Mouse (Mus musculus): ENCODE measurements around the gene Chac1. TPM values are rescaled to one million over a fixed set of nuclear protein-coding genes. Genes with fewer than 3 reads are reported as not detected.

Gene Chac1
- polyA plus RNA-seq, 1 experiment = 6.2 TPM

- no peak overlapping the region for H3K4me3 ChIP-seq (replicated peaks; ENCODE audit: control insufficient read depth, low read depth, low read length)
- 78% methylated on average over 24 of the region's 24 CpGs for WGBS
- TF ChIP-seq POLR2A (IDR thresholded peaks at IDR 0.05; ENCODE audit: borderline replicate concordance, control insufficient read depth, low read depth, low read length) (no peak), CTCF (IDR thresholded peaks at IDR 0.05; ENCODE audit: control insufficient read depth, insufficient read depth, low read length) (no peak)
- no peak overlapping the region for H3K27ac ChIP-seq (ENCODE audit: control insufficient read depth, insufficient read depth, low read depth, low read length, poor library complexity)
- H3K4me1 ChIP-seq (ENCODE audit: control insufficient read depth, insufficient read depth, low read length) = peaks cover 2% of the 10 kb centered on the region
These were observed 18.8 kb upstream of the Chac1 start for GRCm38 (mm10) chr2:119332177-119332661.

- peaks cover 2% of the 10 kb centered on the region for H3K4me1 ChIP-seq (ENCODE audit: control insufficient read depth, insufficient read depth, low read length)
- no peak overlapping the region for H3K27ac ChIP-seq (ENCODE audit: control insufficient read depth, insufficient read depth, low read depth, low read length, poor library complexity)
- WGBS = 40% methylated on average over 1 of the region's 1 CpGs
- no peak overlapping the region for H3K4me3 ChIP-seq (replicated peaks; ENCODE audit: control insufficient read depth, low read depth, low read length)
- TF ChIP-seq CTCF (IDR thresholded peaks at IDR 0.05; ENCODE audit: control insufficient read depth, insufficient read depth, low read length) = no peak
- TF ChIP-seq POLR2A (IDR thresholded peaks at IDR 0.05; ENCODE audit: borderline replicate concordance, control insufficient read depth, low read depth, low read length) = no peak
These were observed 16.9 kb upstream of the Chac1 start for GRCm38 (mm10) chr2:119334135-119334534.

GRCm38 (mm10) chr2:119334964-119335525, 16.0 kb upstream of the Chac1 start:
- Histone ChIP-seq H3K27ac (ENCODE audit: control insufficient read depth, insufficient read depth, low read depth, low read length, poor library complexity) (no peak overlapping the region), H3K4me1 (ENCODE audit: control insufficient read depth, insufficient read depth, low read length) (peaks cover 2% of the 10 kb centered on the region), H3K4me3 (replicated peaks; ENCODE audit: control insufficient read depth, low read depth, low read length) (no peak overlapping the region)
- TF ChIP-seq POLR2A (IDR thresholded peaks at IDR 0.05; ENCODE audit: borderline replicate concordance, control insufficient read depth, low read depth, low read length) (no peak), CTCF (IDR thresholded peaks at IDR 0.05; ENCODE audit: control insufficient read depth, insufficient read depth, low read length) (no peak)
- WGBS = 88% methylated on average over 7 of the region's 7 CpGs

- peaks cover 2% of the 10 kb centered on the region for H3K4me1 ChIP-seq (ENCODE audit: control insufficient read depth, insufficient read depth, low read length)
- TF ChIP-seq CTCF (IDR thresholded peaks at IDR 0.05; ENCODE audit: control insufficient read depth, insufficient read depth, low read length) (no peak), POLR2A (IDR thresholded peaks at IDR 0.05; ENCODE audit: borderline replicate concordance, control insufficient read depth, low read depth, low read length) (no peak)
- WGBS = 83% methylated on average over 1 of the region's 1 CpGs
- no peak overlapping the region for H3K4me3 ChIP-seq (replicated peaks; ENCODE audit: control insufficient read depth, low read depth, low read length)
- no peak overlapping the region for H3K27ac ChIP-seq (ENCODE audit: control insufficient read depth, insufficient read depth, low read depth, low read length, poor library complexity)
These were observed 15.5 kb upstream of the Chac1 start for GRCm38 (mm10) chr2:119335535-119335934.

GRCm38 (mm10) chr2:119336002-119336401, 15.0 kb upstream of the Chac1 start:
- Histone ChIP-seq H3K4me1 (ENCODE audit: control insufficient read depth, insufficient read depth, low read length) (peaks cover 2% of the 10 kb centered on the region), H3K27ac (ENCODE audit: control insufficient read depth, insufficient read depth, low read depth, low read length, poor library complexity) (peak overlapping the region; percentile 19; the same call in 1 of the 2 replicates), H3K4me3 (replicated peaks; ENCODE audit: control insufficient read depth, low read depth, low read length) (no peak overlapping the region)
- 2% methylated on average over 2 of the region's 2 CpGs for WGBS
- TF ChIP-seq POLR2A (IDR thresholded peaks at IDR 0.05; ENCODE audit: borderline replicate concordance, control insufficient read depth, low read depth, low read length) = no peak
- no peak for TF ChIP-seq CTCF (IDR thresholded peaks at IDR 0.05; ENCODE audit: control insufficient read depth, insufficient read depth, low read length)

- WGBS = 8% methylated on average over 10 of the region's 10 CpGs
- Histone ChIP-seq H3K27ac (ENCODE audit: control insufficient read depth, insufficient read depth, low read depth, low read length, poor library complexity) (peak overlapping the region; percentile 19; the same call in 1 of the 2 replicates), H3K4me1 (ENCODE audit: control insufficient read depth, insufficient read depth, low read length) (peaks cover 2% of the 10 kb centered on the region), H3K4me3 (replicated peaks; ENCODE audit: control insufficient read depth, low read depth, low read length) (no peak overlapping the region)
- TF ChIP-seq CTCF (IDR thresholded peaks at IDR 0.05; ENCODE audit: control insufficient read depth, insufficient read depth, low read length) (no peak), POLR2A (IDR thresholded peaks at IDR 0.05; ENCODE audit: borderline replicate concordance, control insufficient read depth, low read depth, low read length) (no peak)
These were observed 14.6 kb upstream of the Chac1 start for GRCm38 (mm10) chr2:119336470-119336869.

GRCm38 (mm10) chr2:119337425-119338265, 13.4 kb upstream of the Chac1 start:
- H3K27ac ChIP-seq (ENCODE audit: control insufficient read depth, insufficient read depth, low read depth, low read length, poor library complexity) = peak overlapping the region; percentile 74
- 5% methylated on average over 60 of the region's 60 CpGs for WGBS
- TF ChIP-seq CTCF (IDR thresholded peaks at IDR 0.05; ENCODE audit: control insufficient read depth, insufficient read depth, low read length) (peak; percentile 81), POLR2A (IDR thresholded peaks at IDR 0.05; ENCODE audit: borderline replicate concordance, control insufficient read depth, low read depth, low read length) (peak; percentile 46; the same call in 1 of the 2 replicates)
- peak overlapping the region; percentile 61 for H3K4me3 ChIP-seq (replicated peaks; ENCODE audit: control insufficient read depth, low read depth, low read length)
- peaks cover 2% of the 10 kb centered on the region for H3K4me1 ChIP-seq (ENCODE audit: control insufficient read depth, insufficient read depth, low read length)

- Histone ChIP-seq H3K27ac (ENCODE audit: control insufficient read depth, insufficient read depth, low read depth, low read length, poor library complexity) (no peak overlapping the region), H3K4me3 (replicated peaks; ENCODE audit: control insufficient read depth, low read depth, low read length) (no peak overlapping the region), H3K4me1 (ENCODE audit: control insufficient read depth, insufficient read depth, low read length) (no peaks in the 10 kb centered on the region)
- TF ChIP-seq CTCF (IDR thresholded peaks at IDR 0.05; ENCODE audit: control insufficient read depth, insufficient read depth, low read length) (no peak), POLR2A (IDR thresholded peaks at IDR 0.05; ENCODE audit: borderline replicate concordance, control insufficient read depth, low read depth, low read length) (no peak)
- 23% methylated on average over 6 of the region's 6 CpGs for WGBS
These were observed 6.4 kb upstream of the Chac1 start for GRCm38 (mm10) chr2:119344537-119345138.
